Mouse (Mus musculus) heart, postnatal 25 days (tissue): ENCODE results near the gene Ssr4. TPM values are rescaled to one million over a fixed set of nuclear protein-coding genes. Genes with fewer than 3 reads are reported as not detected.
"Not testable (repeated sequence)": the region's sequence is repeated elsewhere in the genome, so short reads cannot be mapped to it uniquely, and the experiment has no call there.

Source experiments
- DNase-seq: peaks from one replicate; pipeline ENCODE4 v3.0.0; 2022; ENCODE audit warnings: low spot score
- intact Hi-C: fragments of 180-260 bp; cut with DNase I; formaldehyde crosslinking; loops from one replicate; pipeline ENCODE4 v1.15.1; 2025
- total RNA-seq, 2 experiments: library from RNA; stranded (reverse); gene quantifications; 2 replicates each; pipeline ENCODE4 v1.2.3; 2021

Gene Ssr4
- 10 to 100 TPM; 83.8 to 87.4 TPM for total RNA-seq

GRCm38 (mm10) chrX:73786364-73787224 lies at the start of gene Ssr4, which contains the start of gene Idh3g:
TSS of gene Ssr4 (plus strand) at chrX:73787028.
TSS of gene Idh3g (minus strand) at chrX:73786897.
- DNase-seq, result peak; percentile 90
- intact Hi-C loops, result loop anchor here (5.0 kb wide), 1 partner anchor 69 kb away; the partner anchor contains the start of genes Abcd1 and Bcap31

GRCm38 (mm10) chrX:73738155-73738554 lies 48.7 kb upstream of the Ssr4 start:
- intact Hi-C loops, result no loop called here
- no peak for DNase-seq

GRCm38 (mm10) chrX:73739151-73739550 lies 47.7 kb upstream of the Ssr4 start:
- intact Hi-C loops, result no loop called here
- DNase-seq, result no peak

GRCm38 (mm10) chrX:73739841-73740240 lies 47.0 kb upstream of the Ssr4 start:
- DNase-seq, intact Hi-C loops: not testable (repeated sequence)

GRCm38 (mm10) chrX:73744774-73745481 lies 41.9 kb upstream of the Ssr4 start:
- DNase-seq, result no peak
- intact Hi-C loops, result no loop called here

- intact Hi-C loops, result no loop called here
- no peak for DNase-seq
These were observed 37.9 kb upstream of the Ssr4 start for GRCm38 (mm10) chrX:73748977-73749376.

- intact Hi-C loops, result no loop called here
These were observed 30.3 kb upstream of the Ssr4 start, which contains the start of gene Plxnb3 for GRCm38 (mm10) chrX:73756334-73757140. TSS of gene Plxnb3 (plus strand) at chrX:73757090.

GRCm38 (mm10) chrX:73758611-73759290 lies 28.1 kb upstream of the Ssr4 start:
- no peak for DNase-seq
- intact Hi-C loops, result no loop called here

More at GRCm38 (mm10) chrX:73756334-73757140, 30.3 kb upstream of the Ssr4 start, which contains the start of gene Plxnb3:
- no peak for DNase-seq

- intact Hi-C loops, result no loop called here
- DNase-seq, result peak; percentile 26
These were observed 21.5 kb upstream of the Ssr4 start for GRCm38 (mm10) chrX:73765311-73765710.

GRCm38 (mm10) chrX:73767267-73767666 lies 19.6 kb upstream of the Ssr4 start:
- intact Hi-C loops, result no loop called here
- DNase-seq, result no peak

- intact Hi-C loops, result no loop called here
These were observed 12.6 kb upstream of the Ssr4 start, which contains the start of gene Srpk3 for GRCm38 (mm10) chrX:73774168-73774760. TSS of gene Srpk3 (plus strand) at chrX:73774405.

GRCm38 (mm10) chrX:73774802-73775483 lies 11.9 kb upstream of the Ssr4 start:
- intact Hi-C loops, result no loop called here
- DNase-seq, result no peak

More at GRCm38 (mm10) chrX:73774168-73774760, 12.6 kb upstream of the Ssr4 start, which contains the start of gene Srpk3:
- no peak for DNase-seq

GRCm38 (mm10) chrX:73782227-73782626 lies 4.6 kb upstream of the Ssr4 start:
- intact Hi-C loops, result no loop called here
- no peak for DNase-seq

GRCm38 (mm10) chrX:73785666-73786065 lies 1.2 kb upstream of the Ssr4 start:
- intact Hi-C loops, result loop anchor here (5.0 kb wide), 1 partner anchor 68 kb away; the partner anchor contains the start of genes Abcd1 and Bcap31
- DNase-seq, result no peak

GRCm38 (mm10) chrX:73787225-73787558 lies 364 bp downstream of the Ssr4 start:
- intact Hi-C loops, result loop anchor here (5.0 kb wide), 1 partner anchor 70 kb away; the partner anchor contains the start of genes Abcd1 and Bcap31

GRCm38 (mm10) chrX:73788501-73788900 lies 1.7 kb downstream of the Ssr4 start:
- no peak for DNase-seq
- intact Hi-C loops, result loop anchor here (5.0 kb wide), 1 partner anchor 71 kb away; the partner anchor contains the start of genes Abcd1 and Bcap31

More at GRCm38 (mm10) chrX:73787225-73787558, 364 bp downstream of the Ssr4 start:
- DNase-seq, result no peak

GRCm38 (mm10) chrX:73793039-73793438 lies 6.2 kb downstream of the Ssr4 start:
- intact Hi-C loops, result loop anchor here (10.0 kb wide), 1 partner anchor 738 kb away; no protein-coding TSS in a partner anchor

GRCm38 (mm10) chrX:73793505-73793904 lies 6.7 kb downstream of the Ssr4 start:
- intact Hi-C loops, result loop anchor here (10.0 kb wide), 1 partner anchor 739 kb away; no protein-coding TSS in a partner anchor
- no peak for DNase-seq

More at GRCm38 (mm10) chrX:73793039-73793438, 6.2 kb downstream of the Ssr4 start:
- DNase-seq, result no peak
